Mouse (Mus musculus) hindbrain, embryonic 14.5 days (tissue): ENCODE results near the gene P4ha3. TPM values are rescaled to one million over a fixed set of nuclear protein-coding genes. Genes with fewer than 3 reads are reported as not detected.
"Not testable (repeated sequence)": the region's sequence is repeated elsewhere in the genome, so short reads cannot be mapped to it uniquely, and the experiment has no call there.

Experiments used
- ATAC-seq: fragments of 200-750 bp; cut with Nextera tagmentation; 2 replicates; pipeline ENCODE4 v1.8.0; 2017; ENCODE audit warnings: moderate number of reproducible peaks, mild to moderate bottlenecking, moderate TSS enrichment, moderate library complexity; ENCODE audit not compliant: low FRiP score
- DNase-seq: peaks from one replicate; pipeline ENCODE4 v3.0.0-alpha.2; 2015; ENCODE audit warnings: low spot score
- H3K27ac ChIP-seq: fragments of 300-500 bp; sonication (generic); 2 replicates; pipeline ENCODE4 v1.5.1; 2014; ENCODE audit warnings: mild to moderate bottlenecking, moderate library complexity
- H3K27me3 ChIP-seq: fragments of 300-500 bp; sonication (generic); 2 replicates; pipeline ENCODE4 v1.6.1; 2014; ENCODE audit warnings: mild to moderate bottlenecking, low read length, mixed read lengths; ENCODE audit not compliant: control insufficient read depth, insufficient read depth
- H3K36me3 ChIP-seq: fragments of 300-500 bp; sonication (generic); replicated peaks from 2 replicates; pipeline ENCODE4 v1.6.1; 2014; ENCODE audit not compliant: control insufficient read depth, insufficient read depth
- H3K4me1 ChIP-seq: fragments of 300-500 bp; sonication (generic); replicated peaks from 2 replicates; pipeline ENCODE4 v1.6.1; 2014; ENCODE audit warnings: antibody characterized with exemption, low read length, mixed read lengths; ENCODE audit not compliant: control insufficient read depth, insufficient read depth
- H3K4me2 ChIP-seq: fragments of 300-500 bp; sonication (generic); replicated peaks from 2 replicates; pipeline ENCODE4 v1.6.1; 2014; ENCODE audit warnings: mild to moderate bottlenecking, moderate library complexity
- H3K4me3 ChIP-seq: fragments of 300-500 bp; sonication (generic); replicated peaks from 2 replicates; pipeline ENCODE4 v1.5.1; 2014; ENCODE audit warnings: mild to moderate bottlenecking, low read length
- H3K9ac ChIP-seq: fragments of 300-500 bp; sonication (generic); 2 replicates; pipeline ENCODE4 v1.6.1; 2014
- H3K9me3 ChIP-seq: fragments of 300-500 bp; sonication (generic); 2 replicates; pipeline ENCODE4 v1.6.1; 2016; ENCODE audit warnings: low read length; ENCODE audit not compliant: control insufficient read depth
- WGBS: fragments of 180-500 bp; shearing (Covaris S2); extraction: QIAGEN DNeasy Blood & Tissue Kit; methylation state at CpG from one replicate; pipeline ENCODE4 v1.1.7; 2014; 5-methylcytosine and 5-hydroxymethylcytosine counted together
- polyA plus RNA-seq: library from polyadenylated mRNA; unstranded; fragments of >200 nt; fragmentation: Nextera tagmentation; extraction: Ambion mirVana; gene quantifications from 2 replicates; pipeline ENCODE4 v1.2.1, GENCODE M21; 2014

The P4ha3 gene
- polyA plus RNA-seq, result 10.5 and 12.6 TPM in 2 replicates

DNA sequence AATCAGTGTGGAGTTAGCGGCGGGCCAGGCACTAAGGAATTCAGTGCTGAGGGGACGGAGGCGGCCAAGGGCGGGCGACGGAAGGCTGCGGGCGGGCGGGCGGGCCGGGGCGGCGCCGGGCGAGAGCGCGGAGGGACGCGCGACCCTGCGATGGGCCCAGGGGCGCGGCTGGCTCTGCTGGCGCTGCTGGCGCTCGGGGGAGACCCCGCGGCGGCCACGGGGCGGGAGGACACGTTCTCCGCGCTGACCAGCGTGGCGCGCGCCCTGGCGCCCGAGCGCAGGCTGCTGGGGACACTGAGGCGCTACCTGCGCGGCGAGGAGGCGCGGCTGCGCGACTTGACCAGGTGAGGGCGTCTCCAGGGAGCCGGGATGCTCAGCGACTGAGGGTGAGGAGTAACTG is at the start of gene P4ha3:
Gene P4ha3 (plus strand): TSS at position 138 of the 400 bp plus-strand sequence.
- H3K36me3 ChIP-seq, result no peaks in the 10 kb centered on the region
- H3K4me2 ChIP-seq, result peak within 1 kb of the TSS; percentile 93
- peaks cover 11% of the 10 kb centered on the region; the same call in 1 of the 2 replicates for H3K4me1 ChIP-seq
- H3K9ac ChIP-seq, result peak within 1 kb of the TSS; percentile 72
- H3K9me3 ChIP-seq, result no peaks in the 10 kb centered on the region
- peaks cover 6% of the 10 kb centered on the region; the same call in 1 of the 2 replicates for H3K27me3 ChIP-seq
- under 1% methylated on average over 35 of the region's 53 CpGs for WGBS
- peak within 1 kb of the TSS; percentile 47; the same call in 1 of the 2 replicates for H3K27ac ChIP-seq
- DNase-seq (peak; percentile 30), ATAC-seq (0 out of 2 replicates have a peak, but pooled peaks have one; percentile 52)
- H3K4me3 ChIP-seq, result peak within 1 kb of the TSS; percentile 51

DNA sequence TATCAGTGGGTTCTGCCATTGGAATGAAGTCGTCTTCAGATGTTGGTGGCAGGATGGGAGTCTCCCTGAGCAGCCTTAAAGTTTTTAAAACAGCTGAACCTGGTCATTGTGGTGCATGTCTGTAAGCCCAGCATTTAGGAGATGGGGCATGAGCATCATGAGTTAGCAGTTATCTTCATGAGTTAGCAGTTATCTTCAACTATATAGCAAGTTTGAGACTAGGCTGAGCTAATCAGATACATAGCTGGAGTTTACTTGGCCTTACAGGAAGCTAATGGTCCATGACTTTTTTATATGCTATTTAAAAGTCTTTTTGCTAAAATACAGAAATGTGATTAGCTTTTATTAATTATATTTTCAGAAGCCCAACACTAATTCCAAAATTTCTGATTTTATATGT is 47.0 kb upstream of the P4ha3 start:
- Histone ChIP-seq H3K4me1 (no peaks in the 10 kb centered on the region), H3K9ac (no peak overlapping the region), H3K4me3 (no peak overlapping the region), H3K36me3 (no peaks in the 10 kb centered on the region), H3K9me3 (no peaks in the 10 kb centered on the region), H3K4me2 (no peak overlapping the region), H3K27ac (no peak overlapping the region), H3K27me3 (no peaks in the 10 kb centered on the region)
- WGBS, result 85% methylated on average over 1 of the region's 1 CpGs
- ATAC-seq (no peak), DNase-seq (no peak)

DNA sequence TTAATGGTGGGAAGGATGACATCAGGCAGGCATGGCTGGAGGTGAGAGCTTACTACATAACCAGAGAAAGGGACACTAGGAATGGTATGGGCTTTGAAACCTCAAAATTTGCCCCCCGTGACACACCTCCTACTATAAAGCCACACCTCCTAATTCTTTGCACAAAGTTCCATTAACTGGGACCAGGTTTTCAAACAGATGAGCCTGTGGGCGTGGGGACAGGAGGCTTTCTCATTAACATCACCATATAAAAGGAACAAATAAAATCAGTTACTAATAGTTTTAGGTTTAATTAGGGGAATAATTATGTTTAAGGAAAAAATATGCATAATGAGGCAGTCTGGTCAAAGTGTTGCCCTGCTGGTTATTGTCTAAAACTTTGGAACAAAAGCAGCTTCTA is 44.7 kb upstream of the P4ha3 start:
- no peak for ATAC-seq
- H3K4me1 ChIP-seq, result no peaks in the 10 kb centered on the region
- no peaks in the 10 kb centered on the region for H3K9me3 ChIP-seq
- H3K9ac ChIP-seq, result no peak overlapping the region
- H3K4me2 ChIP-seq, result no peak overlapping the region
- no peak overlapping the region for H3K27ac ChIP-seq
- DNase-seq, result no peak
- 82% methylated on average over 2 of the region's 2 CpGs for WGBS
- no peak overlapping the region for H3K4me3 ChIP-seq
- H3K36me3 ChIP-seq, result 0 out of 2 replicates have a peak, but pooled peaks cover 3% of the 10 kb centered on the region
- H3K27me3 ChIP-seq, result no peaks in the 10 kb centered on the region

DNA sequence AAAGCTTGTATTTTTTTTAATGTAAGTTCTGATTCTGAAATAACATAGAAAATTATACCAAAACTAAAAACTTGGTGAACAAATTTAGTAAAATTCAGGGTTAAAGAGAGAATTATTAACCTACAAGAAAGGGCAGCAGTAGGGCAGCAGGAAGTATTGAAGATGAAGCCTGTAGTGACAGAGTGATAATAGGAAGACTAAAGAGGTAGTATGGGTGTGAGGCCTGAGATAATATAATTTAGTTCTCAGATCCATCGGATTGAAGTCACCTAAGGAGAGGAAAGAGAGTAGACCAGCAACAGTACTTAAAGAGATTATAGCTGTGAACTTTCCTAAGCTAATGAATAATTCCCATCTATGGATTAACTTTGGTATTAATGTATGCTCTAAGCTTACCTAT is 42.3 kb upstream of the P4ha3 start:
- Histone ChIP-seq H3K36me3 (0 out of 2 replicates have a peak, but pooled peaks cover 3% of the 10 kb centered on the region), H3K9me3 (no peaks in the 10 kb centered on the region), H3K9ac (no peak overlapping the region), H3K27me3 (no peaks in the 10 kb centered on the region), H3K4me3 (no peak overlapping the region), H3K4me1 (no peaks in the 10 kb centered on the region), H3K27ac (no peak overlapping the region), H3K4me2 (no peak overlapping the region)
- no peak for DNase-seq
- ATAC-seq, result no peak
- 87% methylated on average over 1 of the region's 1 CpGs for WGBS

DNA sequence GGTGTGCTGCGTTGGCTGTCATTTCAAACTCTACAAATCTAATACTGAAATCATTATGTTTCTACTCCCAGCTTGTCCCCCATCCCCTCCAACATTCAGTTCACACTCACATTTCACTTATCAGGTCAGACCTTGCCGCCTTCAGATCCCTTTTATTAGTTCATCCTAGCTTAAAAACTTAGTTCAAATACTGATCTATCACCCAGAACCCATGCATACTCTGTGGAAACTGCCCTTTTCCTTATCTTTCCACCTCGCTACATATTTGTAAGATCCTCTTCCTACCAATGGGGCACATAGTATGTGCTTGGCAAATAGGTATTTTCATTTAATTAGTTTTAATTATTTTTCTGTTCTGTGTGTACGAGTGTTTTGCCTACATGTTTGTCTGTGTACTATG is 41.1 kb upstream of the P4ha3 start:
- Histone ChIP-seq H3K4me1 (no peaks in the 10 kb centered on the region), H3K9me3 (no peaks in the 10 kb centered on the region), H3K4me3 (no peak overlapping the region), H3K27me3 (no peaks in the 10 kb centered on the region), H3K9ac (no peak overlapping the region), H3K36me3 (0 out of 2 replicates have a peak, but pooled peaks cover 3% of the 10 kb centered on the region), H3K4me2 (no peak overlapping the region), H3K27ac (no peak overlapping the region)
- no peak for ATAC-seq
- 91% methylated on average over 4 of the region's 4 CpGs for WGBS
- no peak for DNase-seq

DNA sequence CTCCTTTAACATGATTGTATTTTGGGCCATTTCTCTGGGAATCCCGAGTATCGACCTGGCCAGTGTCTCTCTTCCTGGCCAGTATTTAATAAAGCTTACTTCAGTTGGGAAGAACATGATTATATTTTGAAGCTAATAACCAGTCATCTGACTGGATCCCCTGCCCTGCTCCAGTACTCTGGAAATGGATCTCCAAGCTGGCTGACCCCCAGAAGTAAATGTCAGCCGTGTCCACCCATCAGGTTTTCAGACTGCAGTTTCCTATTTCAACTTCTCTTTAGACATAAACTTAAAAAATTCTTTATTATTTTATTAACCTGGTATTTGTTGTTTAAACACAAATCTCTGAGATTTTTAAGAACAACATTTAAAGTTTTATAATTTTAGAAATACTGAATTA is 40.1 kb upstream of the P4ha3 start:
- H3K27ac ChIP-seq, result no peak overlapping the region
- no peaks in the 10 kb centered on the region for H3K4me1 ChIP-seq
- H3K4me2 ChIP-seq, result no peak overlapping the region
- no peak for ATAC-seq
- H3K9me3 ChIP-seq, result no peaks in the 10 kb centered on the region
- no peak overlapping the region for H3K9ac ChIP-seq
- 0 out of 2 replicates have a peak, but pooled peaks cover 3% of the 10 kb centered on the region for H3K36me3 ChIP-seq
- no peak overlapping the region for H3K4me3 ChIP-seq
- DNase-seq, result no peak
- WGBS, result 96% methylated on average over 3 of the region's 3 CpGs
- H3K27me3 ChIP-seq, result no peaks in the 10 kb centered on the region

DNA sequence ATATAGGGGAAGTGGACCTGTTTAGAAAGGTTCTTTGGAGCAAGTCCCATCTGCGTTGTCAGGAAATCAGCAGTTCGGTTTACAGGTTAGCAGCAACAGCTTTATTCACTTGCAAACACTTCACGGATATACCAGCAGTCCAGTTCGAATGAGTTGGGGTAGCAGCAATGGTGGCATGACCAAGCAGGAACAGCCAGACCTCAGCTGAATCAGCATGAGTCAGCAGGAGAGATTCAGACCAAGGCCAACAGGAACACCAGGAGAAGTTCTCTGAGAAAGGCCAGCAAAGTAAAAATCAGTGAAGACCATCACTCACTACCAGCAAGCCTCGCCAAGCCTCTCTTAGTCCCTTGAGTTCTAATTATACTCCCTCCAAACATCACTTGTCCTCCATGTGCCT is 34.7 kb upstream of the P4ha3 start:
- DNase-seq, result no peak
- H3K4me2 ChIP-seq, result no peak overlapping the region
- H3K36me3 ChIP-seq, result peaks cover 45% of the 10 kb centered on the region
- H3K9me3 ChIP-seq, result no peaks in the 10 kb centered on the region
- no peaks in the 10 kb centered on the region for H3K27me3 ChIP-seq
- no peak overlapping the region for H3K4me3 ChIP-seq
- 94% methylated on average over 5 of the region's 5 CpGs for WGBS
- H3K4me1 ChIP-seq, result no peaks in the 10 kb centered on the region
- no peak overlapping the region for H3K27ac ChIP-seq
- ATAC-seq, result no peak
- H3K9ac ChIP-seq, result no peak overlapping the region

DNA sequence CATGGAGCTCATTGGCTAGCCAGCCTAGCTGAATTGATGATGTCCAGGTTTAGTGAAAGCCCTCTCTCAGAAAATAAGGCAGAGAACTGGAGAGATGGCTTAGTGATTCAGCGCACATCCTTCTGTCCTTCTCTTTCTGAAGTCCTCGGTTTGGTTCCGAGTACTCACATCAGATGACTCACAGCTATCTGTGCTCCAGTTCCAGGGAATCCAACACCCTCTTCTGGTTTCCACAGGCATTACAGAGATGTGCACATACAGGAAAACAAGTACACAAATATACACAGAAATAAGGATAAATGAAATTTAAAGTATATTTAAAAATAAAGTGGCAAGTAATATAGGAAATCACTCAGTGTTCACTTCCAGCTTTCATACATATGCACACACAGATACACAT is 23.0 kb upstream of the P4ha3 start:
- no peak overlapping the region for H3K27ac ChIP-seq
- no peak overlapping the region for H3K4me3 ChIP-seq
- H3K9me3 ChIP-seq, result no peaks in the 10 kb centered on the region
- DNase-seq (no peak), ATAC-seq (no peak)
- no peaks in the 10 kb centered on the region for H3K4me1 ChIP-seq
- H3K27me3 ChIP-seq, result no peaks in the 10 kb centered on the region
- H3K4me2 ChIP-seq, result no peak overlapping the region
- WGBS, result 85% methylated on average over 3 of the region's 3 CpGs
- H3K9ac ChIP-seq, result no peak overlapping the region
- peaks cover 76% of the 10 kb centered on the region for H3K36me3 ChIP-seq

DNA sequence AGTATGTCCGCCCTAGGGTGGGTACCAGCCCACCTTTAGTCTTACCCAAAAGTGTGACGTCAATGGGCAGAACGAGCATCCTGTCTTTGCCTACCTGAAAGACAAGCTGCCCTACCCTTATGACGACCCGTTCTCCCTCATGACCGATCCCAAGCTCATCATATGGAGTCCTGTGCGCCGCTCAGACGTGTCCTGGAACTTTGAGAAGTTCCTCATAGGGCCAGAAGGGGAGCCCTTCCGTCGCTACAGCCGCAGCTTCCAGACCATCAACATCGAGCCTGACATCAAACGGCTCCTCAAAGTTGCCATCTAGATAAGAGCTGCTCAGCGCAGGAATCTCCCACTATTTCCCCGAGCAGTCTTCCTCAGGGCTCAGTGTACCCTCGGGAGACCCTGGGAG is 20.4 kb upstream of the P4ha3 start:
- not testable (repeated sequence) for H3K9ac ChIP-seq, H3K27ac ChIP-seq, H3K9me3 ChIP-seq, H3K4me2 ChIP-seq, H3K4me1 ChIP-seq, DNase-seq, ATAC-seq, H3K4me3 ChIP-seq, H3K27me3 ChIP-seq
- peaks cover 87% of the 10 kb centered on the region for H3K36me3 ChIP-seq
- 57% methylated on average over 17 of the region's 17 CpGs for WGBS

DNA sequence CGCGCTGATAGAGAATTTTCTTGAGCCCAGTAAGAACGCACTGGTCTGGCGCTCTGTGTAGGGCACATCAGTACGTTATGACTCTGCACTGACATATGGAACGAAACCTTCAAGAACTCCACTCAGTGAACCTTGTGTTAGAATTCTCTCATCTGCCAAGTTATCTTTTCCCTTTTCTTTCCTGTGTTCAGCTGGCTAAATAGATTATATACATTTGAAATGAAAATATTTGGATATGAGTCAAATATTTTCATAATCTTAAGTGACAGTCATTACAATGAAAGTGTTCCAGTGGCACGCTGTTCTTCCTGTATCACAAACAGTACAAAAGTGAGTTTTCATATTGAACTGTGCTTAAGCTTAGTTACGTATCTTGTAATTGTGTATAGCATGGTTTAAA is 13.0 kb upstream of the P4ha3 start:
- no peak for ATAC-seq
- 96% methylated on average over 8 of the region's 8 CpGs for WGBS

More for the DNA sequence above, 13.0 kb upstream of the P4ha3 start:
- Histone ChIP-seq H3K4me2 (no peak overlapping the region), H3K36me3 (peaks cover 49% of the 10 kb centered on the region), H3K27me3 (no peaks in the 10 kb centered on the region), H3K9ac (no peak overlapping the region), H3K4me3 (no peak overlapping the region), H3K4me1 (no peaks in the 10 kb centered on the region), H3K27ac (no peak overlapping the region), H3K9me3 (no peaks in the 10 kb centered on the region)
- no peak for DNase-seq
